Mouse (Mus musculus) ZHBTc4 (cell line): ENCODE results near the gene Fam198a.
"Not testable (repeated sequence)": the region's sequence is repeated elsewhere in the genome, so short reads cannot be mapped to it uniquely, and the experiment has no call there.

Experiments
- DNase-seq: peaks from one replicate; pipeline ENCODE4 v3.0.0-alpha.2; 2011; ENCODE audit warnings: low read depth, low spot score

Fam198a gene

DNA sequence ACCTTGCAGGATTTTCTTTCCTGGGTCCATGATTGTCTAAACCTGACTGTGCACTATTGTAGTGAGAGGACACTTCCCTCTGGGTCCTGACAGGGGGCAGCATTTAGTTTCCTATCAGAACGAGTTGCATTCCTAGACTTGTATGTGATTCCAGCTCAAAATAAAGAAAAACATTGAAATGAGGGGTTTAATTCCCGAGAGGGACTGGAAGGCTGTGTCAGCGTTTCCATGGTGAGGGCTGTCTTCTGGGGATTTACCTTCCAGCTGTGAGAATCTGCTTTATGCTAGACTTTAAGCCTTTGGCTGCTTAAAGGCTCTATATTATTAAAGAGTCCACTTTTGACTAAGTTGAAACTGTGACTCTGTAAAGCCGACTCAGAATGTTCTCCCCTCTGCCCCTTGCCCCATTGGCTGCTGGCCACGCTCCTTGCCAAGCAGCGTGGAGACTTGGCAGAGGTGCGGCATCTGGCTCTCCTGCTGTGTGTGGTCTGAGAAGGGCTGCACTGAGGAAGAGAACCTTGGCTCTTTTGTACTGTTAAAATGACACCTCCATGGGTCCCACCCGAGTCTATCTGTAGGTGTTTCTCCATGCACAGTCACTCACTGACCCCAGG lies 68.1 kb downstream of the Fam198a start:
- peak; percentile 42 for DNase-seq

DNA sequence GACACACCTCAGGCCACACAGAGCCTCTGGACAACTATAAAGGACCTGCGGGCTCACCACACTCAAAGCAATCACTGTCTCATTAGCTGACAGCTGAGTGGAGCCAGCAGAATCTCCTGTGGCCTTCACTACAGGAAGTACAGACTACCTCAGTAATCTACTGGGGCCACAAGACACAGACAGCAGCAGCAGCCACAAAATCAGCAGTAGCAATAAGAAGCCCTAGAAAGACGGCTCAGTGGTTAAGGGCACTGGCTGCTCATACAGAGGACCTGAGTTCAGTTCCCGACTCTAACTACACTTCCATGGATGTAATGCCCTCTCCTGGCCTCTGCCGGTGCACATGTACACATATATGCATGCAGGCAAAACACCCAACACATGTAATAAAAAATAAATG lies 69.5 kb downstream of the Fam198a start:
- no peak for DNase-seq

DNA sequence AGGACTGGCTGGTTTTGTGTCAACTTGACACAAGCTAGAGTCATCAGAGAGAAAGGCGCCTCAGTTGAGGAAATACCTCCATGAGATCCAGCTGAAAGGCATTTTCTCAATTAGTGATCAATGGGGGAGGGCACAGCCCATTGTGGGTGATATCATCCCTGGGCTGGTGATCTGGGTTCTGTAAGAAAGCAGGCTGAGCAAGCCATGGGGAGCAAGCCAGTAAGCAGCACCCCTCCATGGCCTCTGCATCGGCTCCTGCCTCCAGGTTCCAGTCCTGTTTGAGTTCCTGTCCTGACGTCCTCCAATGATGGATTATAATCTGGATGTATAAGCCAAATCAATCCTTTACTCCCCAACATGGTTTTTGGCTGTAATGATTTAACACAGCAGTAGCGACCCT lies 70.4 kb downstream of the Fam198a start:
- DNase-seq: not testable (repeated sequence)

- no peak for DNase-seq
Observed at GRCm38 (mm10) chr9:122021581-122021980, 70.8 kb downstream of the Fam198a start.

GRCm38 (mm10) chr9:122022776-122023175 lies 72.0 kb downstream of the Fam198a start:
- no peak for DNase-seq

DNA sequence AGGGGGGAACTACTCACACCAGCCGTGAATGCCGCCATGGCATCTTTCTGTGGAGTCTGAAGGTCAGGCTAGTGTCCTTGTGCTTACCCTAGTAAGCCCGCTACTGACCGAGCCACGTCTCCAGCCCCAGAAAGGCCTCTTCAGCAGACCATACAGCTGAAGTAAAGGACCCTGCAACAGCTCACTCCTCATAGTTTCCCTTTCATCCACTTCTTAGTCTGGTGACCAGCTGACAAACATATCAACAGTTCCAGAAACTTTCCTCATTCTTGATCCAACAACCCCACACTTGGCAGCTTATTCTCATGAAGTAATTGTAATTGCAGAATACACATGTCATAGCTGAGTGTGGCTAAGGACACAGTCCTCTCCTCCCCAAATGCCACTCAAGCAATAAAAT lies 73.1 kb downstream of the Fam198a start:
- no peak for DNase-seq

DNA sequence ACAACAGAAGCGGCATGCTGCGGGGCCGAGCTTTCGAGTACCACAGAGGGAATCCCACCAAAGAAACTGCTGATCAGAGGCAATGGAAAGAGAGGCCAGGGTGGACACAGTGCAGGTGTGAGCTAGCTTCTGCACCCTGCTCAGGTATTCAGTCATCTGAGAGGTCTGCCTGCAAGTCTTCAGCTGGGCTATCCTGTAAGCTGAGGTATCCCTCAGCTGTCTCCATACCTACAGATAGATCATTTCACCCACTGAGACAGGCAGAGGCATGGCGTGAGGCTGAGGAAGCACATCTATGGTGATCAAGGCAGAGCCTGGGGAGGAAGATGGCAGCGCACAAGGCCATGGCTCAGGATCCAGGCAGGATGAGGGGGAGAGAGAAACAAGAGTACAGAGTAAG lies 73.6 kb downstream of the Fam198a start:
- no peak for DNase-seq

GRCm38 (mm10) chr9:122025855-122026590 lies 75.2 kb downstream of the Fam198a start:
- no peak for DNase-seq

DNA sequence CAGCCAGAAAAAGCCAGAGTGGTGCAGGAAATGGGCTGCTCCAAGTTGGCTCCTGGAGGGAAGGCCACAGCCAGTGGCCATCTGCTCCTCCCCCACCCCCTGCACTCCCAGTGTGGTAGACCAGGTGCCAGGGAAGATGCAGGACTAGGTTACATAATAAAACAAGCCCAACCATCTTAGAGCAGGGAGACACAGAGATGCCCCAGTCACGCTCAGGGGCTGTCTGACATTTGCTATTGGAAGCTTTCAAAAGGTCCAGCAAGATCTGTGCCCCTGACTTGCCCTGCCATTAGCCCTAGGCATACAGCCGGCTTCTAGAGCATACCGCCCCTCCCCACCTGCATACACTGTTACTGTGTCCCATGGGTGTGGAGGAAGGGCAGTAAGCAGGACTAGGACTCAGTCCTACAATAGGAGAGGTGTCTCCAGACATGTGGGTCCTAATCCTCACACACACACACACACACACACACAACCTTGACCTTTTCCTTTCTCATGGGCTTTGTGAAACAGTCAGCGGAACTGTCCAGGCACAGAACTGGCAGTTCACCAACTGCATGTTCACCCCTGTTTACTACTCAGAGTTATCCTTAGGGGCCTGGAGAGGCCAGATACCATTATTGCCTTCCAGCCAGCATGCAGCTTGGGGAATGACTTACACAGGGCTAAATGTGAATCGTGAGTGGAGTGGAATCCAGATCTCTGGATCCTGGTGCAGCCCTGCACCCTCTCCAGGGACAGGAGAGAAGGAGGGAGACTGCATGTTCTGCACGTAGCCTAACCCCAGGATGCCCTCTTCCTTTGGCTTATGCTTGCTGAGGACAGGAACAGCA lies 76.5 kb downstream of the Fam198a start:
- DNase-seq: no peak

DNA sequence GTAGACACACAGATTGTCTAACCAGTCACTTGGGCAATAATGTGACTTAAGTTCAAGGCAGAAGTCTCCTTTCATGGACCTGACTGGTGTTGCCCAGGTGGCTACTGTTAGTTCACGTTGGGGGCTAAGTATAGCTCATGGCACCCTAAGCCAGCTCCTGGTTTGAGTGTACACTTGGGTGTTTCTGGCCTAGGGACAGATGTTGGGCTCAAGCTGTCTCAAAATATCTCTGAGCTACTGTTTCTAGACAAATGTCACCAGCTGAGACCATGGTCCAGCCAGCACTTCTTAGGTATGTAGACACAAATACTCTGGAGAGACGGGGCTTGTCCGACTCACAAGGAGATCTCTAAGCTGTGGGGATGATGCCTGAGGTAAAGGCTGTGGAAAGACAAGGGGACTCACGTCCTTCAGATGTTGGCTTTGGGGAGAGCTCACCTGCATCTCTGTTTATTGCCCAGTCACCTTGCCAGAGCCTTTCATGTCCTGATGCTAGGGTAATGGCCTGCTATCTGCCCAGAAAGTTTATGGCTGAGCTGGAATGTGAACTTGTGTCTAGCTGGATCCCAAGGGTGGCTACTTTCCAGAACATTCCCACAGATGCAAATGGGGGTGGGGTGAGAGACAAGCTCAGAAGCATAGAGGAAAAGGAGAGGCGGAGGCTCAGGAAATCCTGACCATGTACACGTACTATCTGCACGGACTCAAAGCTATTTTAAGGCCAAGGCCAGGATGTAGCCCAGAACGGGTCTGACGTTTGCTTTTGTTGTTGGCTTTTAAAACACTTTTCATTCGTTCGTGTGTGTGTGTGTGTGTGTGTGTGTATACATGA lies 77.3 kb downstream of the Fam198a start:
- no peak for DNase-seq

- DNase-seq: no peak
Observed at GRCm38 (mm10) chr9:122029765-122030164, 79.0 kb downstream of the Fam198a start.
